Mouse (Mus musculus) spleen, postnatal 10 days (tissue): ENCODE data around the gene H2-D1.
"Not testable (repeated sequence)": the region's sequence is repeated elsewhere in the genome, so short reads cannot be mapped to it uniquely, and the experiment has no call there.

ENCODE experiments used
- DNase-seq, 2 experiments: peaks; one replicate each; pipeline ENCODE4 v3.0.0; 2021 to 2022; ENCODE audit warnings: low spot score in 2 of 2

Gene H2-D1

DNA sequence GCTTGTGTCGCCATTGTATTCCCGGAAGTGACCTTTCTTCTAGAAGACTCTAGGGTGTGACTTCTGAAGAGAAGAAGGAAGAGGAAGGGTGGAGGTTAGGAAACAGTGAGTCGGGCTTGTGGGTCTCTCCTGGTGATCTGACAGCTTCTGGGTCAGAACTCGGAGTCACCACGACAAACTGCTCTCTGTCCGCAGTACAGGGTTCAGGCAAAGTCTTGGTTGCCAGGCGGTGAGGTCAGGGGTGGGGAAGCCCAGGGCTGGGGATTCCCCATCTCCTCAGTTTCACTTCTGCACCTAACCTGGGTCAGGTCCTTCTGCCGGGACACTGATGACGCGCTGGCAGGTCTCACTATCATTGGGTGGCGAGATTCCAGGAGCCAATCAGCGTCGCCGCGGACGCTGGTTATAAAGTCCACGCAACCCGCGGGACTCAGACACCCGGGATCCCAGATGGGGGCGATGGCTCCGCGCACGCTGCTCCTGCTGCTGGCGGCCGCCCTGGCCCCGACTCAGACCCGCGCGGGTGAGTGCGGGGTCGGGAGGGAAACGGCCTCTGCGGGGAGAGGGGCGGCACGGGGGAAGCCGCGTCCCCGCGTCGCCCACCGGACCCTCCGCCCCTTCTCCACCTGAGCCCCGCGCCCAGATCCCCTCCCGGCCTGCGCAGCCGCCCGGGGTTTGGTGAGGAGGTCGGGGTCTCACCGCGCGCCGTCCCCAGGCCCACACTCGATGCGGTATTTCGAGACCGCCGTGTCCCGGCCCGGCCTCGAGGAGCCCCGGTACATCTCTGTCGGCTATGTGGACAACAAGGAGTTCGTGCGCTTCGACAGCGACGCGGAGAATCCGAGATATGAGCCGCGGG is at the start of gene H2-D1:
H2-D1 (plus strand) TSS at position 67 of the 859 bp plus-strand sequence.
- peak; percentile 98 to 99 for DNase-seq

DNA sequence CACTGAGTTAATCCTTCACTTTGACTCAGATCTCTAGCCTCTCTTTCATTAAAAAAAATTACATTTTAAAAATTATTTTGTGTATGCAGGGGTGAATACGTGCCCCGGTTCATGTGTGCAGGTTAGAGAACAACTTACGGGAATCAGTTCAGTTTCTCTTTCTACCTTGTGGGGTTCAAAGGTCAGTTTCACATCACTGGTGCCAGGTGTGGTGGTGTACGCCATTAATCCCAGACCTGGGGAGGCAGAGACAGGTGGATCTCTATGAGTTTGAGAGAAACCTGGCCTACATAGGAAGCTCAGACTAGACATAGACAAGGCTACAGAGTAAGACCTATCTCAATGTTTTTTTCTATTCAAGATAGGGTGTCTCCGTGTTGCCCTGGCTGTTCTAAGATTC is 49.5 kb upstream of the H2-D1 start:
- no peak for DNase-seq

DNA sequence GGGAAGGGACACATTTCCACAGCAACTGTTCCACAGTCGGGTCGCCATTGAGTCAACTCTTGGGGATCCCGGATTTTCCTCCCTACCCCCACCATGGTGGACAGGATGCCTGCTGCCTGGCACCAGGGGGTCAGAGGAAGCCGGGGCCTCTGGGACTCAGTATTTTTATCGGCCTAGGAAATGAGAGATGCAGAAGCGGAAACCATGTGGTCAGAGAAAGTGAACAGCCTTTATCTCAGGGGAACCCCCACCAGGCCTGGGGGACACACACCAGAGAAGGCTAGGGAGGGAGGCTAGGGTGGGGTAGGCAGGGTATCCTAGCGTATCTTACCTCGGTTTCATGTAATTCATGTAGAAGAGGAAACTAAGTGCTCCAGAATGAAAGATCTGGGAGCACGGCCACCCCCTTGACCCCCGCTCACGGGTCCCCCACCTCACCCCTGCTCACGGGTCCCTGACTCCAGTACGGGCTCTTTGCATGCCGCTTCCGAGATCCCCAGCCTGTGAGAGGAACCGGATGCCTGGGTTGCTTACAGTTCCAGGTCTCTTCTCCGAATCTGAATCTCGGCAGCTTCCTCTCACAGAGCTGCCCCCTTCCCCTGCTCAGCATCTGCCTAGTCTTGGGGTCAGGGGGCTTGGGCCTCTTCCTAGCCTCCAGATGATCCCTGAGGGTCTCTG is 43.9 kb upstream of the H2-D1 start:
- DNase-seq: peak in 1 of 2 experiments; percentile 65

DNA sequence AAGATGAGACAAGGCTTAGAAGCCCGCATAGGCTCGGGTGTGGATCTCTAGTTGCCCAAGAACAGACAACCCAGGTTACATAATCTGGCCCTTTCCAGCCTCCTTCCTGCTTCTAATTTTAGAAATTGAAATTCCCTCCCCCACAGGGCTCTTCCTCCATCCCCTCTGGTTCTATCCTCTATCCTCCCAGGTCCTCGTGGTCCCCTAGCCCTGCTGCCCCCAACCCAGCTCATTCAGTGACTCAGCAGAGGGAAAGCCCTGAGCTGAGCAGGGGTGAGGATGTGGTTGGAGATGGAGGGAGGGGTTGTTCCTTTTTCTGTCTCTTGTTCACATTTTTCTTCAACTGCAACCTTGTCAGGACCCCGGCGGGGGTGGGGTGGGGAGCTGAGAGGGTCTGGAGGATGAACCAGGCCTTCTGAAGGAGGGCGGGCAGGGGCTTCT is 42.9 kb upstream of the H2-D1 start:
- DNase-seq: peak in 1 of 2 experiments; percentile 52

DNA sequence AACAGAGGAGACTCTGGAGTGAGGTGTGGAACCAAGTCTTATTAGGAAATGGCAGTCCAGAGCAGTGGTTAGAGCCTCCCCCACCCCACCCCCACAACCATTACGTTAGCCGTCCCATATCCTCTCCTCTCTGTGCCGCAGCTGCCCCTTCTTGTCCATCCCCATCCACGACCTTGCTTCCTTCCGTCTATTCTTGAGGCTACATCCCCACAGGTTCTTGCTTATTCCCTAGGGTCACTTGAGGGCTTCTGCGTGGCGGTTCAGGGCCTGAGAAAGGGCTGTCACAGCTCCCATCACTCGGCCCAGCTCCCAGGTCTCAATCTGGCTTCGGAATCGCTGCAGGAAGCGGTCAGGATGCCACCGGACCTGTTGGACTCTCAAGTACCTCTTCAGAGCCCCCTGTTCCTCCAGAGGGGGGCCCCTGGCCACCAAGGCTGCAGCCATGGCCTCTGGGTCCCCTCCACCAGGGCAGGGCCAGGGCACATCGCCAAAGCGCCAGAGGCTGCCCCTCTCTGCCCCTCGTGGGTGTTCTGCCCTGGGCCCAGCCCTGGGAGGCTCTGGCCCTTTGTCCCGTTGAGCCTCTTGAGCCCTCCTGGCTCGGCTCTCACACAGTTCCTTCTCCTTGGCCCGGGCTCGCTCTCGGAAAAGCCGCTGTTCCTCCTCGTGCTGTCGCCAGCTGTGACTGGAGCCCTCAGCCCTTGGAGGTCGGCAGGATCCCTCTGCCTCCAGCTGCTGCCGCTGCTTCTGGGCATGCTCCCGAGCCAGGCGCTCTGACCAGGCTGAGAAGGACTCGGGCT is 42.2 kb upstream of the H2-D1 start, which contains the start of gene Gm16181:
Gm16181 (plus strand) TSS at position 679 of the 797 bp plus-strand sequence.
- DNase-seq: no peak

DNA sequence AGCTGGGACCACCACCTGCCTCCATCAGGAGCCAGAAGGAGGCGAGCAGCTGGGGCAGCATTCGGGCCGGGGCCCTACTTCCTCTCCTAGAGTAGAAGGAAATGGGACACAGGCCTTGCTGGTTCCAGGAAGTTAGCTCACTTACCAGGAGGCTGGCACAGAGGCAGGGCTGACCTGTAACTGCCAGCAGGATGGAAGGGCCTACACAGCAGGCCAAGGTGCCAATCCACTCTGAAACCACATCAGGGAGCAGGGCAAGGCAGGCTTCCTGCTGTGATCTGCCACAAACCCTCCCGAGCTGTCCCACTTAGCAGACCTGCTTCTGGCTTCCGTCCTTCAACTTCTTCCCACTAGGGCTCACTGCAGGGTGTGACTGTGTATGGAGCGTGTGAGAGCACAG is 40.2 kb upstream of the H2-D1 start:
- DNase-seq: no peak

DNA sequence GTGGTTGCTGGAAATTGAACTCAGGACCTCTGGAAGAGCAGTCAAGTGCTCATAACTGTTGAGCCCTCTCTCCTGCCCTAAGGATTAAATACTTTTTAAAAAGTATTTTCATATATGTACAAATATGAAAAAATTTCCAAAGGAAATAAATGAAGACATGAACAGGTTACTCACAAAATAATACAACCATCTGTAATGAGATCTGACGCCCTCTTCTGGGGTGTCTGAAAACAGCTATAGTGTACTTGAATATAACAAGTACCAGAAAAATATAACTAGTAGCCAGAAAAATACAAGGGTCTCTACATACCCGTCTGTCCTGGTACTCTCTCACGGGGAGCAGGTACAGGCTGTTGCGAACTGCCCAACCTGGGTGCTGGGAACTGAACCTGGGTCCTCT is 37.9 kb upstream of the H2-D1 start:
- no peak for DNase-seq

DNA sequence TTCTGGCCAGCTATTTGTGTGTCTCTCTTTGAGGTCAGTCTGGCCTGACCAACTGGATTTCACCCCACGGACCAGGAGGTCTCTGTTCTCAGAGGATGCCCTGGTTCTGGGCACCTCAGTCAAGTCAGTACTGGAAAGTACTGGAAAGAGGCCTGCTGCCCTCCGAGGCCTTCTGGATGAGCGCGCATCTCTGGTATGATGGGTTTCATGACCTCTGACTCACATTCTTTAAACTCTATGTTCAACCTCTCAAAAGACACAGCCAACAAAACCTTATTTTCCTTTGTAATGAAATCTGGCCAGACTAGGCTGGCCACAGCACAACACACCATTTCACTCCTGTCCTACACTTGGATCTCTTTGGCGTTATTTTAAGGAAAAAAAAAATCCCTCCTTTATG is 37.1 kb upstream of the H2-D1 start:
- DNase-seq: no peak

DNA sequence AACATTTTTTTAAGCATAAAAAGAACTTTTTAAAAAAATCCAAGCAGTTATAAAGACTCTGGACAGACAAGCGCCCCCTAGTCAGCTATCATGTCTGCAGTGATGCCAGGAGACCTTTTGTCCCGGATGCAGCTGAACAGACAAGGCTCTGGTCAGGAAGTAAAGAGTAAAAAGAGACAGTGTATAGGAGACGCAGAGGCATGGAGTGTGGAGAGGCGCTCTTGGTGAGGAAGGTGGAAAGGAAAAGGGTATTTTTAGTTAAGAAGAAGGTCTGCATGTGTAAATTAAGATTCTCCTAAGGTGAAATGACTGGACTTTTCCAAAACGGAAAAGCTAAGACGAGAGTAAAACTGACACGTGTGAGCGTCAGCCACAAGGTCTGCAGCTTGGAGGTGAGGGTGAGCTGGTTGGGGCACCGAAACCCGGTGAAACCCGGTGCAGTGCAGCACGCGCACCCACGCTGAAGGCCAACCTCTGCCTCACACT is 35.9 kb upstream of the H2-D1 start:
- DNase-seq: no peak

DNA sequence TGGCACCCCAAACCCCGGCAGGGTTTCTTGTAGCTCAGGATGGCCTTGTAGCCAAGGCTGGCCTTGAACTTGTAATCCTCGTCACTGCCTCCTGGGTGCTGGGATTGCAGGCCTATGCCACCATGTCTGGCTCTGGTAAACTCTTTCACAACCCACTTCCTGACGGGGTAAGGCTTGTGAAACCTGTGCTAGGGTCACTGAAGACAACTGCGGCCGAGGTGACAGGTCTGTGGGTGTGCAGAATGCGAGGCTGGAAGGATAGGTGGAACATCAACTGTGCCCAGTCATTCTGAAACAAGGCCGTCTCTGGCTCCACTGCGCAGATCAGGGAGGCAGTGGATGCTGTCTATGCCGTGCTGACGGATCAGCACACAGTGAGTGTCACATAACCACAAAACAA is 31.5 kb upstream of the H2-D1 start:
- DNase-seq: no peak

DNA sequence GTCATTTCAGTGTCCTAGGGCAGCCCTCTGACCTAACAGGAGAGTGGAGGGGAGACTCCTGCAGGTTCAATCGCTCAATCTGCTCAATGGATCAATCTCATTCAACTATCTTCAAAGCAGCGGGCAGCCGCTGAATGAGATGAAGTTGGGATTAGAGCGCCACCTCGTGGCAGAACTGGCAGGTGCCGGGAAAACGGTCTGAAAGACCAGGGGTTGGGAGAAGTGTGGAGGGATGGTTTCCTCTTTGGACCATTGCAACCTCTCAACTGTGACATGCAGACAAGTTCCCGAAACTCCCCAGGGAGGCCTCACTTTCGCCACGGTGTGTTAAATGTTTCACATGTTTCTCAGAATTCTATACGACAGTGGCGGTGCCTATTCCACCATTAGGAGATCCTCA is 30.5 kb upstream of the H2-D1 start:
- peak; percentile 89 to 92 for DNase-seq

DNA sequence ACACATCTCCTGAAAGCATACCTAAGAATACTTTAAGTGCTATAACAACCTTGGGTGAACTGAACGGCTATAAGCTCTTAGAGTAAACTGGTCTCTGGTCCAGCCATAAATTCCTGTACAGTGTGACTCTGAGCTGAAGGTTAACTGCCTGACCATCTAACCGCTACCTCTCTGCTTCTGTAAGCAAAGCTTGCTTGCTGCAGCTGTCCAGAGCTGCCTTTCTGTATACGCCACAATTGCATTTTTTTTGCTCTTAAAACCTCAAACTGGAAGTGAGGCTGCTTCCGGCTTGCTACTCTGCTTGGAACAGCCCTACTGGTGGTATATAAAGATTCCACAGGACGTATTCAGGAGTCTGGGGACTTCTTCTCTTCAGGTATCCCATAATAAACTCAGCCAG is 29.9 kb upstream of the H2-D1 start:
- DNase-seq: no peak

DNA sequence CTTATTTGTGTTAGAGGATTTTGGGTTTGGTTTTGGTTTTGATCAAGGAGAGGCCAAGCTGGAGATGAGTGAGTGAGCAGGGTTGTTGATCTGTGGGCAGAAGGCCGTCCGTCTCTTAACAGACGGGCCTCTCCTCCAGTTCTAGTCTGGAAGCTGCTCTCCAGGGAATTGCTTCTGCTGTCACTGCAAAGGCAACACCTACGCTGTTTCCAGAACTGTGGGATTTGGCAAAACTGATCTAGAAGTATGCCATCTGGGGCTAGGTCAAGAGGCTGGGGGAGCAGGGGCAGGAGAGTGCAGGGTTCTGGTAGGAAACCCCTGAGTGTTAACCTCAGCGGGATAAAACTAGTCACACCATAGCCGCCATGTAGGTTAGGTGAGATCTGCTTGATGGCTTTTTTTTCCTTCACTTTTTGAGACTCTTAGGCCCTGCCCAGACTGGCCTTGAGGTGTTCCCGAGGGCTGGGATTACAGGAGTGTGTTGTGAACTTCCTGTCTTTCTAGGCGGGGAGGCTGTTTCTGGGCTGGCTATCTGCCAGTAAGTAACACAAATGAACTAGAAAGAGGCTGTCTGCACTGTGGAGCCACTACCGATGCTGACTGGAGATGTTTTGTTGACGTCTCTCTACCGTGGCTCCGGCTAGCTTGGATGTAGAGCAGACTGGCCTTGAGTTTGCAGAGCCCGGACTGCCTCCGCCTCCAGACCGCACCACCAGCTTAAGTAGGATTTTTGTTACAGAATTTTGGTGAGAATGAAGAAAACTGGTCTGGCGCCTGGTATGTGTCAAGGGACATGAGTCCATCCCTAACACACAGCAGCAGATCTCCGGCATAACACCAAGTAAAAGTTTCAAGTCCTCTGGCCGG is 29.2 kb upstream of the H2-D1 start, which contains the start of gene Atp6v1g2:
Atp6v1g2 (plus strand) TSS at position 547 of the 867 bp plus-strand sequence.
- no peak for DNase-seq

DNA sequence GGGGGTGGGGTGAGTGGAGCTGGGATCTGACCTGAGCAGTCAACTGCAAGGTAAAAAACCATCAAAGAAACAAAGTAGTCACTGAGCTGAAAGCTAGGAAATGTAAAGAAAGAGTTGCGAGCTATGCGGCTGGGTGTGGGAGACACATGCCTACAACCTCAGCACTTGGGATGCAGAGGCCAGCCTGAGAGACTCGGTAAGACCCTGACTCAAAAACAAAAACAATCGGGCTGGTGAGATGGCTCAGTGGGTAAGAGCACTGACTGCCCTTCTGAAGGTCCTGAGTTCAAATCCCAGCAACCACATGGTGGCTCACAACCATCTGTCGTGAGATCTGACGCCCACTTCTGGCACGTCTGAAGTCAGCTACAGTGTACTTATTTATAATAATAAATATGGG is 28.4 kb upstream of the H2-D1 start:
- not testable (repeated sequence) for DNase-seq

DNA sequence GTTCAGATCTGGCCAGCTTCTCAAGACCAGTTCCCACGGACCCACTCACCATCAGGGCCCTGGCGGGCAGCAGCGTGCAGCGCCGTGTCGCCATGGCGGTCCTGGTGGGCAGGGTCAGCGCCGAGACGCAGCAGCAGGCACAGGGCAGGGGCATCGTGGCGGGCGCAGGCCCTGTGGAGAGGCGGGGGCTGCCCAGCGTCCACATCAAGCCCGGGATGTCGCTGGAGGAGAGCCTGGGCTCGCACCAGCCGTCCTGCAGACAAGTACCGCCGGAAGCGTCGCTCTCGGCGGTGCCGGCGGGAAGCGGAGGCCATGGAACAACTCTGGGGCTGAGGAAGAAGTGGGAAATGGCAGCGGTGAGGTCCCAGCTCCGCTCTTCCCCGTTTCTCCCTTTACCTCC is 27.6 kb upstream of the H2-D1 start:
- DNase-seq: peak; percentile 59 to 67

DNA sequence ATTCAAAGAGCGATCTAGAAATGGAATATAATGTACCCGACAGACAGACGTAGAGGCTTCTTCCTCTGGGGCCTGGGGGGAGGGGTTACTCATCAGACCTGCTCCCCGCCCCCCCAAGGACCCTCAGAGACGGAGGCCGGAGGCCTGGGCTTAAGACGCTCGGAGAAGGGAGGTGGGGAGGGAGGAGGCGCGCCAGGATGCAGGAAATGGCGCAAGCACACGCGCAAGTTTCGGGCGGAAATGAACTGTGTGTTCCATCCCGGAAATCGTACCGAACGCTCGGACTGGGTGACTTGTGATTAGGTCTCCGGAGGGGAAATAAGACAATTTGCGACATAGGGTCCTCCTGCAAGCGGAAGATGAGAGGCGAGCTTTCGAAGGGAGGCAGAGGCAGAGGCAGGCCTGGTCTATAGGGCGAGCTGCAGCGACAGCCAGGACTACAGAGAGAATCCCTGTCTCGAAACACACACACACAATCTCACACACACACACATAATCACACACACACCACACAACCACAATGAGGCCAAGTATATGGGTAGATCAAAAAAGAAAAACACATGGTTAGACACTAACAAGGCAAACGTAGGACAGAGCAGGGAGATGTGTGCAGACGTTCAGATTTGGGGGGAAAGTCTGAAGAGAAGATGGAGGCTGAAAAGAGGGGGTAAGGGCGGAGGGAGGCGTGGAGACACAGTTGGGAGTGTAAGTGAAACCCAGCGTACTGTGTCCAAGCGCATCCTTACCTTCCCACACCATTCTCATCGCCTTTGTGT is 26.7 kb upstream of the H2-D1 start, which contains the start of gene Nfkbil1:
Nfkbil1 (minus strand) TSS at position 179 of the 776 bp plus-strand sequence.
- DNase-seq: peak; percentile 73 to 87

DNA sequence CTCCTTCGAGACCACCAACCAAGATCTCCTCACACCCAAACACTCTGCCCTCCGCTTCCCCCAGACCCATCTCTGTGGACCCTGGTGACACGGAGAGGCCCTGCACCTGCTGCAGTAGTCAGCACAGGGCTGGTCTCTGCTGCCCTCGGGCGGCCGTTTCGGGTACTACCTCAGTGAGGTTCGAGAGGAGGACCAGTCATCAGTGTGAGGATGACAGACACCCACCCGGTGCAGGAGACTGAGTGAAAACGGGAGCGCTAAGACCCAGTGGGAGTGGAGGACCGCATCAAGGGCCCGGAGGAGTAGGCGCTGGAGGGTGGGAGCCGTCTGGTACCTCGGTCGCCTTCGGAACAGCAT is 26.2 kb upstream of the H2-D1 start:
- DNase-seq: peak; percentile 99 to 100

DNA sequence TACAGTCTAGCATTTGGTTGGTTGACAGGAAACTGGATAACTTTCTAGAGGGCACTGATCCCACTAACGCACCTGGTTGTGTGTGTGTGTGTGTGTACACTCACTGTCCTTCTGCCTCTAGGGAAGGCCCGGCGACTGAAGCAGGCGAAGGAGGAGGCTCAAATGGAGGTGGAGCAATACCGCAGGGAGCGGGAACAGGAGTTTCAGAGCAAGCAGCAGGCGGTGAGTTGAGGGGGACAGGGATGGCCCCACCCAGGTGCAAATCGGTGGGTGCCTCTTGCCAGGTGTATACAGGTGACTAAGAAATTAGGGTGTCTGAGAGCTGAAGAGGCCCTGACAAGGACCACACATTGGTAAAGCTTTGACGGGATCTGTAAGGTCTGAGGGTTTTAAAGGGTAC is 25.5 kb upstream of the H2-D1 start:
- no peak for DNase-seq

DNA sequence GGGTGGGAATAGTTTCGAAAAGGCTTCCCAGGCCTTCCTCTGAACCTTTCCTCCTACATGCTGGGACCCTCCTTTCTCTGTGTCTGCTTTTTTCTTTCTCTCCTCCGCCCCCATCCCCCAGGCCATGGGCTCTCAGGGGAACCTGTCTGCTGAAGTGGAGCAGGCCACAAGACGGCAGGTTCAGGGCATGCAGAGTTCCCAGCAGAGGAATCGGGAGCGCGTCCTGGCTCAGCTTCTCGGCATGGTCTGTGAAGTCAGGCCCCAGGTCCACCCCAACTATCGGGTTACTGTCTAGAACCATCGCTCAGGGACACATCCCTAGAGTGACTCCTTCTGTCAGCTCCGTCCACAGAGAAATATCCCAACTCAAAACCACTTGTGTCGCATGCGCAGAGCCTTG is 25.0 kb upstream of the H2-D1 start:
- DNase-seq: no peak

DNA sequence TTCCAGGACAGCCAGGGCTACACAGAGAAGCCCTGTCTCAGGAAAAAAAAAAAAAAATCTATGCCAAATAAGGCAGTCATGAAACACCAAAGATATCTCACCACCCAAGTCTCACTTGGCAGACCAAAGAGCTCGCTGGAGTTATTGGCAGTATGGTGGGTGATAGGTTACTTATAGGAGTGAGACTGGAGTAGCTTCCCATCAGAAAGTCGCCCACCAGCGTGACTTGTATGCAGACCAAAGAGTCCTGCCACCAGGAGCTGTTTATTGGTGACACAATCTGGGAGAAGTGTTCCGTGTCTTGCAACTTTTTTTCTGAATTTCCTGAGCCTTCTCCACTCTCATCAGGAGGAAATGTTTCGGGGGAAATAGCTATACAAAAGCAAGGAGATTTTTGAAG is 22.8 kb upstream of the H2-D1 start:
- DNase-seq: no peak
